Comparison of ENCODE assay signal across 8 mouse cellular contexts in the genomic region with DNA sequence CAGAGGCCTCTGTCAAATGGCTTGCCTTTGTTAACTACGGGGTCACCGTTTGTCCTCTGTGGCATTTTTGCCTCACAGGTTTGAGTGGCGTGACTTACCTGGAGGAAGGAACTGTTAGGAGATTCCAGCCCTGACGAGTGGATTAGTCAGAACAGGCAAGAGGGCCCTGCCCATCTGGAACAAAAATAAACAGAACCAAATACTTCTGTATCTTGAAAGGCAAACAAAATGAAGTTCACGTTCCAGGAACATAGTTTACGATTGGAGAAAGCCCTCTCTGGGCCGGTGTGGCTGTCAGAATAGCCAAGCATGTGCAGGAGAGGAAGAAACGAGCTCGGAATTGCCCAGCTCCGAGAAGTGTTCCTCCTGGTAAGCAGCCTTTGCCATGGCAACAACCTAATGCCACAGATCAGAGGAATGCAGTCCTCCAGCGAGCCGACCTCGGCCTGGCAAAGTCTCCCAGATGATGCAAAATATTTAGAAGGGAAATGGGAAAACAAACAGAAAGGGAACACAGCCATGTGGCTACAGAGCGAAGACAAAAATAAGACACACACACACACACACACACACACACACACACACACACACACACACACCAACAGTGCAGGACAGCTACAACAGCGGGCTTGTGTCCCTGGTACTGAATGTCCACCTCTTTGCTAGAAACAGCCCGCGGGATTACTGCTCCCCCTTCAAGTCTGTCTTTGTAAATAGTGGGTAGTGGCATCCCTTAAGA.
A peak's percentile ranks its signal among the peaks of the same experiment; 100 is the strongest.
DNase-seq lines count a peak whose midpoint lies in the region; ATAC-seq and TF ChIP-seq lines count a peak whose summit lies in the region.
"Had no signal": no experiment of that assay in that cellular context is flagged by ENCODE, and none has a peak within 500 bp of the region (broad histone marks: within the 10 kb centered on the region; RNA-seq: fewer than 3 reads in every experiment).

No protein-coding gene starts in this region.

- peak; percentile 33 for ATAC-seq in heart, embryonic 15.5 days (replicated peaks; ENCODE audit: insufficient number of reproducible peaks, insufficient read depth, low FRiP score, low read depth)
- peak; percentile 69 for ATAC-seq in kidney, postnatal 0 days (replicated peaks; ENCODE audit: low FRiP score, low read depth)

- peaks cover 14% of the 10 kb centered on the region for H3K4me1 ChIP-seq in embryonic fibroblast, embryonic 13.5 days (ENCODE audit: control insufficient read depth, insufficient read depth, low read length)
- H3K4me1 ChIP-seq in heart, embryonic 15.5 days (replicated peaks): peaks cover 29% of the 10 kb centered on the region
- peaks cover 5% of the 10 kb centered on the region; the same call in 1 of the 2 replicates for H3K4me1 ChIP-seq in kidney, postnatal 0 days (replicated peaks; ENCODE audit: insufficient read depth, low read length)
- H3K4me1 ChIP-seq in olfactory bulb, adult 2 months (ENCODE audit: control insufficient read depth, insufficient read depth, low read length): peaks cover 11% of the 10 kb centered on the region
- H3K4me1 ChIP-seq: megakaryocyte, embryonic 14.5 days had no signal

- no peak overlapping the region for H3K4me3 ChIP-seq in embryonic fibroblast, embryonic 13.5 days (ENCODE audit: insufficient read depth, low read length)
- 0 out of 2 replicates have a peak overlapping the region, but pooled peaks have one; percentile 8 for H3K4me3 ChIP-seq in heart, embryonic 15.5 days
- no peak overlapping the region for H3K4me3 ChIP-seq in kidney, postnatal 0 days (replicated peaks; ENCODE audit: low read depth, low read length)
- H3K4me3 ChIP-seq in olfactory bulb, adult 2 months (ENCODE audit: insufficient read depth, low read depth, low read length): peak overlapping the region; percentile 7; the same call in 1 of the 2 replicates
- H3K4me3 ChIP-seq: megakaryocyte, embryonic 14.5 days had no signal

- no peaks in the 10 kb centered on the region for H3K36me3 ChIP-seq in heart, embryonic 15.5 days
- H3K36me3 ChIP-seq in kidney, postnatal 0 days (ENCODE audit: insufficient read depth, low read length): no peaks in the 10 kb centered on the region

- TF ChIP-seq CTCF in embryonic fibroblast, embryonic 13.5 days (IDR thresholded peaks at IDR 0.05; ENCODE audit: borderline replicate concordance, insufficient read depth, low read length): no peak
- TF ChIP-seq CTCF in kidney, postnatal 0 days (IDR thresholded peaks at IDR 0.05; ENCODE audit: low read depth): no peak
- no peak for TF ChIP-seq CTCF in olfactory bulb, adult 2 months (IDR thresholded peaks at IDR 0.05; ENCODE audit: insufficient read depth, low read depth, low read length)

- WGBS in heart, embryonic 15.5 days: 28% methylated on average over 17 of the region's 17 CpGs
- 20% methylated on average over 17 of the region's 17 CpGs for WGBS in kidney, postnatal 0 days
- WGBS in olfactory bulb, adult 2 months: 24% methylated on average over 17 of the region's 17 CpGs

- peak overlapping the region; percentile 39 for H3K4me2 ChIP-seq in heart, embryonic 15.5 days
- H3K4me2 ChIP-seq in kidney, postnatal 0 days (ENCODE audit: low read length): peak overlapping the region; percentile 36

- H3K27me3 ChIP-seq in heart, embryonic 15.5 days: no peaks in the 10 kb centered on the region
- no peaks in the 10 kb centered on the region for H3K27me3 ChIP-seq in kidney, postnatal 0 days (ENCODE audit: insufficient read depth, low read length)
- H3K27me3 ChIP-seq: megakaryocyte, embryonic 14.5 days had no signal

- peak overlapping the region; percentile 85 for H3K27ac ChIP-seq in embryonic fibroblast, embryonic 13.5 days (ENCODE audit: insufficient read depth, low read length)
- peak overlapping the region; percentile 86 for H3K27ac ChIP-seq in heart, embryonic 15.5 days
- 0 out of 2 replicates have a peak overlapping the region, but pooled peaks have one; percentile 37 for H3K27ac ChIP-seq in kidney, postnatal 0 days
- peak overlapping the region; percentile 77 for H3K27ac ChIP-seq in olfactory bulb, adult 2 months (ENCODE audit: insufficient read depth, low read depth, low read length)

- H3K9ac ChIP-seq in heart, embryonic 15.5 days: no peak overlapping the region
- no peak overlapping the region for H3K9ac ChIP-seq in kidney, postnatal 0 days (ENCODE audit: low read depth, low read length)

- DNase-seq in adrenal gland, postnatal 36 days: peak; percentile 52 to 58
- peak; percentile 56 for DNase-seq in kidney, postnatal 0 days (ENCODE audit: low spot score)
- peak; percentile 89 to 92 for DNase-seq in lung, adult 18-20 months
- no peak for DNase-seq in spleen, postnatal 10 days (ENCODE audit: low spot score in 2 of 2)

- H3K9me3 ChIP-seq in heart, embryonic 15.5 days (replicated peaks): no peaks in the 10 kb centered on the region
- no peaks in the 10 kb centered on the region for H3K9me3 ChIP-seq in kidney, postnatal 0 days (replicated peaks; ENCODE audit: low read length)
- H3K9me3 ChIP-seq: megakaryocyte, embryonic 14.5 days had no signal

- TF ChIP-seq POLR2A in embryonic fibroblast, embryonic 13.5 days (IDR thresholded peaks at IDR 0.05; ENCODE audit: low read depth, low read length): no peak
- no peak for TF ChIP-seq POLR2A in olfactory bulb, adult 2 months (IDR thresholded peaks at IDR 0.05; ENCODE audit: insufficient read depth, low read depth, low read length)

Comparison
In these comparisons a context has a peak if more than half of its experiments do, and no peak if none do; other contexts are left out.
1. DNase-seq: peak in adrenal gland, postnatal 36 days (2 of 2), kidney, postnatal 0 days (single experiment) and lung, adult 18-20 months (2 of 2); none in spleen, postnatal 10 days (0 of 2).
2. H3K4me3 ChIP-seq: peak in heart, embryonic 15.5 days (single experiment) and olfactory bulb, adult 2 months (single experiment); none in embryonic fibroblast, embryonic 13.5 days (single experiment) and kidney, postnatal 0 days (single experiment).
3. Peak in every context shown above with its lines, with median percentiles within 50 percentile points of each other: H3K27ac ChIP-seq.